Mouse (Mus musculus) G1E (cell line): ENCODE results near the gene Pla2g10.
"Not testable (repeated sequence)": the region's sequence is repeated elsewhere in the genome, so short reads cannot be mapped to it uniquely, and the experiment has no call there.

Experiments
- CTCF ChIP-seq: IDR thresholded peaks from 2 replicates; pipeline ENCODE4 v1.5.1; 2012; ENCODE audit warnings: low read depth, low read length, inconsistent platforms, mixed read lengths
- GATA1 ChIP-seq: IDR thresholded peaks from 2 replicates; pipeline ENCODE4 v1.6.1; 2012; ENCODE audit warnings: borderline replicate concordance, low read length, inconsistent platforms, mixed read lengths
- GATA2 ChIP-seq: IDR thresholded peaks from 2 replicates; pipeline ENCODE4 v1.6.1; 2012; ENCODE audit warnings: low read depth, low read length, inconsistent platforms, borderline replicate concordance
- POLR2AphosphoS5 ChIP-seq: IDR thresholded peaks from 2 replicates; pipeline ENCODE4 v1.6.1; 2012; ENCODE audit warnings: low read depth, low read length, inconsistent platforms; ENCODE audit not compliant: insufficient replicate concordance
- TAL1 ChIP-seq: conservative IDR thresholded peaks from 2 replicates; pipeline ENCODE4 v1.6.1; 2012; ENCODE audit warnings: low read depth, low read length, inconsistent platforms, mixed read lengths

- TF ChIP-seq CTCF, GATA1, TAL1, POLR2AphosphoS5, GATA2: not testable (repeated sequence)
These were observed 41.3 kb upstream of the Pla2g10 start for GRCm38 (mm10) chr16:13772051-13772450.
